9 mouse cellular contexts compared by ENCODE assay signal in the genomic region with DNA sequence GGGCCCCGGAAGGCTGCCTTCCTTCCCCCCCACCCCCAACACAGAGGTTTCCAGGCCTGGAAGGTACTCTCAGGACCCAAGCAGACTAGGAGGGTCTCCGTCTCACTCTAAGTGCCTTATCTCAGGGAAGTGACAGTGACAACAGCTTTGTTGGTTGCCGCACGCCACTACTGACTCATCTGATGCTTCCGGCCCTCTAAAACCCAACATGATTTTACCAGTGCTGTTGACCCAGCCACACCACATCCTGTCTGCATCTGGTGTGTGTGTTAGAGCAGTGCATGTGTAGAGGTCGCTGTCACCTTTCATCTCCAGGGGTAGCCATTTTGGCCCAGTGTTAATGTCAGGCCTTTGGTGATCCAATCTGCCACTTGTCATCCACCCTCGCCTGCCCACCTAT.
A peak's percentile ranks its signal among the peaks of the same experiment; 100 is the strongest.
DNase-seq lines count a peak whose midpoint lies in the region; ATAC-seq lines count a peak whose summit lies in the region.
"Had no signal": no experiment of that assay in that cellular context is flagged by ENCODE, and none has a peak within 500 bp of the region (broad histone marks: within the 10 kb centered on the region; RNA-seq: fewer than 3 reads in every experiment).

No protein-coding gene starts in this region.

- no peaks in the 10 kb centered on the region for H3K27me3 ChIP-seq in midbrain, embryonic 10.5 days (ENCODE audit: low read depth, poor library complexity, severe bottlenecking)

- no peak overlapping the region for H3K4me3 ChIP-seq in midbrain, embryonic 10.5 days
- H3K4me3 ChIP-seq: neural tube, embryonic 13.5 days had no signal

- ATAC-seq in inflammation-experienced regulatory T-cells, adult 6 months: peak; percentile 92

- WGBS in midbrain, embryonic 10.5 days: 90% methylated on average over 7 of the region's 7 CpGs

- peak; percentile 21 for DNase-seq in adrenal gland, adult 2 months
- no peak for DNase-seq in adrenal gland, adult 8-10 months
- DNase-seq in CD4-positive helper T cell, adult 2 months (ENCODE audit: low read depth, low spot score): peak; percentile 93
- peak; percentile 41 for DNase-seq in spleen, adult 12 weeks (ENCODE audit: low spot score)
- no peak for DNase-seq in left cerebral cortex, postnatal 25 days (ENCODE audit: low spot score in 2 of 2)
- DNase-seq in layer of hippocampus, adult 8-10 months (ENCODE audit: low spot score in 2 of 2): no peak
- DNase-seq in midbrain, embryonic 10.5 days (ENCODE audit: low spot score): no peak

- H3K36me3 ChIP-seq in midbrain, embryonic 10.5 days: no peaks in the 10 kb centered on the region
- H3K36me3 ChIP-seq: neural tube, embryonic 13.5 days had no signal

- intact Hi-C loops in left cerebral cortex, postnatal 25 days (cut with DNase I): loop anchor here (10.0 kb wide), 1 partner anchor 663 kb away; no protein-coding TSS in a partner anchor

- no peak overlapping the region for H3K27ac ChIP-seq in midbrain, embryonic 10.5 days (replicated peaks)
- H3K27ac ChIP-seq: neural tube, embryonic 13.5 days had no signal

- no peaks in the 10 kb centered on the region for H3K9me3 ChIP-seq in midbrain, embryonic 10.5 days (replicated peaks)
- H3K9me3 ChIP-seq: neural tube, embryonic 13.5 days had no signal

- peaks cover 8% of the 10 kb centered on the region; the same call in 1 of the 2 replicates for H3K4me1 ChIP-seq in midbrain, embryonic 10.5 days

Comparison
In these comparisons a context has a peak if more than half of its experiments do, and no peak if none do; other contexts are left out.
1. DNase-seq: peak in adrenal gland, adult 2 months (single experiment), CD4-positive helper T cell, adult 2 months (single experiment) and spleen, adult 12 weeks (single experiment); none in adrenal gland, adult 8-10 months (single experiment), left cerebral cortex, postnatal 25 days (0 of 2), layer of hippocampus, adult 8-10 months (0 of 2) and midbrain, embryonic 10.5 days (single experiment).